Mouse (Mus musculus) liver, postnatal 0 days (tissue): Measurements from ENCODE around the gene Camkmt.

ENCODE experiments used
- CTCF ChIP-seq: sonication (generic); IDR thresholded peaks from 2 replicates; pipeline ENCODE4 v1.5.1; 2016; ENCODE audit warnings: antibody characterized with exemption, low read depth
- EP300 ChIP-seq: IDR thresholded peaks from 2 replicates; pipeline ENCODE4 v1.6.1; 2016; ENCODE audit warnings: antibody characterized with exemption, low read depth, mild to moderate bottlenecking

- TF ChIP-seq EP300 (no peak), CTCF (no peak)
Observed at GRCm38 (mm10) chr17:85098677-85099323, 8.4 kb downstream of the Camkmt start.
